Mouse (Mus musculus) layer of hippocampus, adult 11-12 months (tissue): ENCODE data around the gene Tead1.

Source experiments
- DNase-seq: peaks from one replicate; pipeline ENCODE4 v3.0.0; 2022; ENCODE audit warnings: low spot score

The Tead1 gene

DNA sequence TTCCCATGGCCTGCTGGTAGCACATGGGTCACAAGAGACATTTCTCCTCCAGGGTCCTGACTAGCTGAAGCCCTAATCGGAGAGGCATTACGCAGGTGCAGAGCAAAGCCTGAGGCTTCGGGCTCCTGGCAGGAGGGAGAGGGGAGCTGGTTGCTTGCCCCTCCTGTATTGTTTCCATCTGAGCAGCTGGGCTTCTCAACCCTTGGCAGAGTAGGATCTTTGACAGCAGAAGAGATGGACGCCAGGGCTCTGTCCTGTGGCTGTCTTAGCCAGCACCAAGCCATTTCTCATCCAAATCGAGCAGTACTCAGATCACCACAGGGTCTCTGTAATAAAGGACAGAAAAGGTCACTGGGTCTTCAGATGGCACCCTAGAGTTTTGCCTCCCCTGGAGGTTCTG lies 97.6 kb downstream of the Tead1 start:
- DNase-seq: no peak

DNA sequence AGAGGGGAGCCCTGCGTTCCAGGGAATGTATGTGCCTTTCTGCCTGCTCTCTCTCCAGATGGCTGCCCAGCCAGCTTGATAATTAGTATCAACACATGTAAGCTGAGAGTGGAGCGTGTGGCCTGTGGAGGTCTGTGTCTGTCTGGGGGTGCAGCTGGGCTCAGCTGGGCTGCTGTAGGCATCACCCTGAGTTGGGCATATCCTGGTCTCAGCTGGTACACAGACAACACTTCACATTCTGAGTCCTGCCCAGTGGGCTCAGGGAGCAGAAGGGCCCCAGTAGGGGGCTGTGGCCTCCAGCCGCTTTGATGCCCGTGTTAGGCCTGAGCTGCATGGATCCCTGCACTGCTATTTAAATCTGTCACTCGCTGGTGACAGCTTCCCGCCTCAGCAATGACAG lies 100.5 kb downstream of the Tead1 start:
- DNase-seq: no peak

DNA sequence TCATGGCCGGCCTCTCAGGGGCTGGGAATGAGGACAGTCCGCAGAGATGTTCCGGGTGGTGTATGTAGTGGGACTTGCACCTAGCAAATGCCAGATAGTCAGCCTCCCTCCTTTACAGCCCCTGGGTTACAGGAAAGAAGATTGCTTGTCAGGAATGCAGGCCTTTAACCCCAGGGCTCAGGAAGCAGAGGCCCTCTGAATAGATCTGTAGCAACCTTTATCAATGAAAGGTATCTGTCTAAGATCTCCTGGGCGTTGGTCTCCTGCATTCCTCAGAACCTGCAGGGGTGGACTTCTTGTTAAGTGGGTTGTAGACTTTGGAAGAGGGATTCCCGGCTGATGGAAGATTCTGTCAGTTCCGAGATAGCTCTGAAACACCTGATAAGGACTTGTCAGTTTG lies 101.8 kb downstream of the Tead1 start:
- DNase-seq: no peak

DNA sequence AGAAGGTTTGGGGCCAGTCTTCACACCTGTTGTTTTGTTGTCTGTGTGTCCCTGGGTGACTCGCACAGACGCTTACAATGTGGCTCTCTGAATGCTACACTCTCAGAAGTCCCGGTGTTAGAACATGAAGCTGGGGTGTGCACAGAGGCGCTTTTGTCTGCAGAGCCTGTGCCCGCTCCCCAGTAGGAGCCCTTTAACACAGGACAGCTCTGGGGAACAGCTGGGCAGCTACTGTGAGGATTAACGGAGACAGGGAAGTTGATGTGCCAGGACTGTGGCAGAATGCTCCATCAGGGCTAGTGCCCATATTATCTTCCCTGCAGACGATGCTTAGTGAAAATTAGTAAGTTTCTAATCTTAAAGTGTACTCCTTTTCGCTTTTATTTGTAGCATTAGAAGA lies 102.9 kb downstream of the Tead1 start:
- DNase-seq: no peak

DNA sequence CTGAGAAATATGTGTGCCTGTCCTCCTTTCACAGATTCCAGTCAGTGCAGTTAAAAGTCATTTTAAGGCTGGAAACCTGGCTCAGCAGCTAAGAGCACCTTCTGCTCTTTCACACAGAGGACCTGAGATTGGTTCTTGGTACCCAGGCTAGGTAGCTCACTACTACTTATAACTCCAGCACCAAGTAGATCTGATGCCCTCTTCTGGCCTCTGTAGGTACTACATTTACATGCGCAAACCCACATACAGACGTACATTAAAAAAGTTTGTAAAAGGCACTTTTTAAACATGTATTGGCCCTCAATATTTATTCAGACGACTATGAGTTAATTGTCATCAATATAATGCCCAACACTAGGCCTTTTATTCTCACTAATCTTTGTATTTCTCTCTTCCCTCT lies 105.2 kb downstream of the Tead1 start:
- no peak for DNase-seq

DNA sequence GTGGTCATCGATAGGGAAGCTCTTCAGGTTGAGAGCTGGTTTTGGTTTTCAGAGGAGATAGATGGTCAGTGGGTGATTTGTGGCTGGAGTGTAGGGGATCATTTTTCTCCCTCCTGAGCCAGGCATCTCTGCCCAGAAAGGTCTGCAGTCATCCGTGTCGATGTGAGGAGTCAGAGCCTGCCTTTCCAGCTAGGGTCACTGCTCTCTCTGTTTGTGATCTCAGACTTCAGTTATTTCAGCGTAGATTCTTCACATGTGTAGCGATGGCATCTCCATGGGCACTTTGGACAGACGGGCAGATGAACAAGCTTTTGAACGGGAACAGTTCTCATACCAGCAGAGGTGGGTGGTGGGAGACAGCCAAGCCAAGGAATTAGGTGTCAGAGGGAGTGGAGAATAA lies 106.2 kb downstream of the Tead1 start:
- DNase-seq: no peak

DNA sequence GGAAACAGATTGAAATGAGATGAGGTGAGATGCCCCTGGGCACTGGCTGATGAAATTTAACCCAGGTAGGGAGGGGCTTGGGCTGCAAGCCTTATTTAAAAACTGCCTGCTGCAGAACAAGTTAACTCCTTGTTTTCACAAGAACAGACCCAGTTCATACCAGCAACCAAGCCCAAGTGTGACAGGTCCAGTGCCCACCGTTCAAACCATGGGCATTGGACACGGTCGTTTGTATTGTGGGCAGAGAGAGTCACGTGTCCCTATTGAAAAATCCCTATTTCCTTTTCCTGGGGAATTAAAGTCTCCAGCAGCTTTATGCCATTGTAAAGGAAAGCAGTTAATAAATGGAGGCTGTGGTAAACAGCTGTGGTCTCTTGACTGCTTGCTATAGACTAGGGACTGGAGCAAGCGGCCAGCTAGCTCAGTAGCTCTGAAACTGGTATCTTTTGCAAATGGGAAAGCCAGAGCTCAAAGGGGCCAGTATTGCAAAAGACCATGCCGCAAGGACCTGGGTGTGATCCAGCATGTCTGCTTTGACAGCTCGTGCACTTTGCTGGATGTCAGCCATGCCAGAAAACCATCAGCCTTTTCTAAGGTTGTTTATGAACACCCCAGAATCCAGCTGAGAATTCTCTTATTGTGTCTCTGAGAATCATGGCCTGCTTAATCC lies 107.6 kb downstream of the Tead1 start:
- DNase-seq: no peak

DNA sequence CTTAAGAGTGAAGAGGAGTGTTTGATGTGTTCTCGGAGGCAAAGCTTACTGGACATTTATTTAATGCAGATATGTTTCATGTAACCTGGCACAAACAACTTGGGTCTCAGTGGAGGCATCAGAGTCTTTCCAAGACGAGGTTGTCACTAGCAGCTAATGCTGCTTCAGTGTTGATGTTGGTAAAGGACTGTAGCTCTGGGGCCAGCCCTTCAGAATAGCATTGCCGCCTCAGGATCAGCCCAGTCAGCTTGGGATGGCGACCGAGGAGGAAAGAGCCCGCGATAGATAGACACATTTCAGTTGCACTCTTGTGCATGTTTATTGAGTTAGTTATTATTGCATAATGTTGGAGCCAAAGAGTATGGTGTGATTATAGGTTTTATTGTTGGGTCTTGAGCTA lies 108.2 kb downstream of the Tead1 start:
- no peak for DNase-seq

DNA sequence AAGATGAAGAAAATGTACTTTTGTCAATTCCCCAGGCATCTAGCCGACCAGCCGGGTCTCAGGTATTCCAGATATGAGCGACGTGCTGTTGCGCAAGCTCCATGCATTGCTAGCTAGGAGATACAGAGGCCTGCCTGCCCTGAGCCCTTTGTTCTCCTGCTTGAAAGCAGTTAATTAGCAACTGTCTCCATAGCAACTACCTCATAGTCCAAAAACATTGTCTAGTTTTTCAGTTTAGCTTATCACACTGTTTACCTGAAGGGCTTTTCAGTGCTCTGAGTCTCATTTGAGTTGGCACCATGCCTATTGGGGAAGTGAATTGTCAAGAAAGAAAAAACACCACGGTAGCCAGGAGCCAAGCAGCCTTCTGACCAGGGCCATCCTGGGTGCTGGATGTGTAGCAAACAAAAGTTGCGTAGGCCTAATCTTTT lies 109.2 kb downstream of the Tead1 start:
- DNase-seq: no peak

DNA sequence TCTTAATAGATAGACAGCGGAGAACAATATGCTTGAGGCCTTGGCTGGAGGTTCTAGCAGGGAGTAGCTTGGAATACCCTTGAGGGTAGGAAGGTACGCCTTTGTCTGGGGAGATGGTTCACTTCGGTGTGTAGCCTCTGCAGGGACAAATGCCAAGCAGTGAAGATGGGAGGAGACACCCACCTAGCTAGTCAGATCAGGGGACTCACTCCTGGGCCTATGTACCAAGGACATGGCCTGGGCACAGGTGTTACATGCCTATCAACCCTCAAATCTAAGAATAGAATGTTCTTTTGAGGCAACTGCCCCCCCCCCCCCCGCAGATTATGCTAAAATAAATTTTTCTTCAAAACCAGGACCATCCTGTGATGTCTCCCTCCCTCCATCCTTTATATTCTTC lies 110.6 kb downstream of the Tead1 start:
- no peak for DNase-seq

DNA sequence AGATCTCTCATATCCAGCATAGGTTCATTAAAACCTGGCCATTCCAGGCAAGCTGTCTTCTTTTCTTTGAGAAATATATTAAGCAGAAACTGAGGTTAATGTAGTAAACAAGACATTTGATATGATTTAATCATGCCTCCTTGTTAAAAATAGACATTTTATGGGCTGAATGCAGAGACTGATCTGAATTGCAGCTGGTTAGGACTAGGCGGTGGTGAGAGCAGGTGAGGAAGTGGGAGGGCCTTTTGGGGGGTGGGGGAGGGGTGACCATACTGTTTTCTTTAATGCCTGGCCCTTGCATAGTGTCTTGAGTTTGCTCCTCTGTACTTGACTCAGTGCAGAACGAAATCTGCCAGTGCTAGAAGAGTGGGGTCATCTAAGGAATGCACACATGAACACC lies 111.2 kb downstream of the Tead1 start:
- DNase-seq: no peak

DNA sequence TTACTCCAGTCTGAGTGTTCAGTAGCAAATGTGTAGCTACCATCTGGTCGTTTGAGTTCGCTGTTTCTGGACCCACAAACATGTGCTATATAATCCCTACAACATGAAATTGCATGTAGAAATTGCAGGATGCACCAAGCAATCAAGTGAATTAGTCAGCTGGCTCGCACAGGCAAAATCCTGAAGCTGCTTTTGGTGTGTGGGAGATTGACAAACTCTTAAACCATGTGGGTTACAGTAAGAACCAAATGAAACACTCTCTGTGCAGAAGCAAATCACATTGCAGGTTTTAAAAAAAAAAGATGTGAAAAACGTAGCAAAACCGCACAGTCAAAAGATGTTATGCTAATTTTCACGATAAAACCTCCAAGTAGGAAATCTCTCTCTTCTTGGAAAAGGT lies 113.6 kb downstream of the Tead1 start:
- no peak for DNase-seq

DNA sequence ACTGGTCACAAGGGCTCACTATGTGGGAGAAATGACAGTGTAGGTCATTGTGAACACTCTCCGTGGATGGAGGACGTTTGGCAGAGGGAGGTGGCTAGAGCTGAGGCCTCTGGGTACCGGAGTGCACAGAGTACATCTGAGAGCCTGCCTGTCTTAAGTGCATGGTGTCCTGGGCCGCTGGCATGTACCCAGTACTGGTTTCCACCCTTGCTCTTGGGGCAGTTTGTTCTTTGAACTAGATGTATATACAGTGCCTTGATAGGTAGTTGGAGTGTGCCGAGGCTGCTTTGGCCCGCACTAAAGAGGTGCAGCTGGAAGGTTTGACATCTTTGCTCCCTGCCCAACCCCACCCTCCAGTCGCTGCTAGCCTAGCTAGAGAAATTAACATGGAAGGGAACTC lies 114.8 kb downstream of the Tead1 start:
- DNase-seq: no peak

DNA sequence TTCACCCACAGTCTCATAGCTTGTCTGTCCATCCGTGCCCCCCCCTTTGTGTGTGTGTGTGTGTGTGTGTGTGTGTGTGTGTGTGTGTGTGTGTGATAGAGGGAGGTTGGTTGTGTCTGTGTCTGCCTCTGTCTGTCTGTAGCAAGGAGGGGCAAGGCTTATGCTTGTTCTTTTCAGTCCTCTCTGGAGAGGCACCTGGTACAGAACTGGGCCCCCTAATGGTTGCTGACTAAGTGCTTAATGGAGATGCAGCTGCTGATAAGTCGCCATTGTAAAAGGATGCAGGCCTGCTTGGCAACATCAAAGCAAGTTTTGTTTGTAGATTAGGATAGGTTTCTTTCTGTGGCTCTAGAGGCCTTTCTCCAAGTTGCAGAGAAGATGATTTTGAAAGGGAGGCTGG lies 115.4 kb downstream of the Tead1 start:
- DNase-seq: no peak

DNA sequence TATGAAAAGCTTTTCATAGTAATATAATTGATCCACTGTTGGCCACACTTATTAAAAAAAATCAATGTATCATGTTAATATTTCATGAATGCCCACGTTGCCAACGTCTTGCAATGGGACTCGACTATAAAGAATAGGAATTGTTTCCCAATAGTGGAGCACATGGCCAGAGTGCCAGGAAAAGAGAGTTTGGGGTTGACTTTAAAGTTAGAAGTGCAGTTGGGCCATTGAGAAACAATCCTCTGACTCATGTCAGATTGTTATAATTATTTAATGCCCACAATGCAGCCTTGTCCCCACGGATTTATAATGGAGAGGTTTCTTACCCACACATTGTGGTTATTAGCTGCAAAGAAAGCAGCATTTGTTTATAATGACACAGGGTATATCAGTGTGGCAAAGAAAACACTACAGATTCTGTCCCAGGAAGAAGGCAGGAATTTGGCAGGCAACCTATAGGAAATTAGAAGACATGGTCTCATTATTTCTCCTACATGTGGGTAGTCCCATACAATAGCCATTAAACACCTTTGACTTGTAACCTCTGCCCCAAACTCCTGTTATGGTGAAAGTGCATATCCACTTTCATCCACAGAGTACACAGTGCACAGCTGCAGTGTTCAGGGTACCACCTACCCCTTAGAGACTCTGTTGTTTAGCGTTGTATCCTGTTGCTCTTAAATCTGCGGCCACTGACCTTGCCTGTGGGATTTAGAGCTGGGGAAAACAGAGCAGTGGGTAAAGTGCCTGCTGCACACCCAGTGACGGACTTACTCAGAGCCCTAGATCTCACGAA lies 118.6 kb downstream of the Tead1 start:
- no peak for DNase-seq

DNA sequence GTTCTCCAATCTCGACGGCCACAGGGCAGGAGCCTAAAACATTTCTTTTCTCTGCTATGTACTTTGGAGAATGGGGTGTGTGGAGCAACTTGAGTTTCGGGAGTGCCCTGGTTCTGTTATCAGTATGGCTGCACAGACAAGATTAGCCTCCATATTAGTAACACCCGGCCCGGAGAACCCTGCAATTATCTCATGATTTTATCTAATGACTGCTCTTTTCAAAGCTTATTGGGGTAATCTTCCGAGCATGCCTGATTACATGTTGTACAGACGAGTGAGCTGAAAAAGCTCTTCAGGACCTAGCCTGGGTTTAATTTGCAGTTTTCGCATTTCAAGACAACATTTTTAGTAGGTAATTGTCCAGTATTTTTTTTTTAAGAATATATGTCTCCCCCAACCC lies 122.6 kb downstream of the Tead1 start:
- no peak for DNase-seq

DNA sequence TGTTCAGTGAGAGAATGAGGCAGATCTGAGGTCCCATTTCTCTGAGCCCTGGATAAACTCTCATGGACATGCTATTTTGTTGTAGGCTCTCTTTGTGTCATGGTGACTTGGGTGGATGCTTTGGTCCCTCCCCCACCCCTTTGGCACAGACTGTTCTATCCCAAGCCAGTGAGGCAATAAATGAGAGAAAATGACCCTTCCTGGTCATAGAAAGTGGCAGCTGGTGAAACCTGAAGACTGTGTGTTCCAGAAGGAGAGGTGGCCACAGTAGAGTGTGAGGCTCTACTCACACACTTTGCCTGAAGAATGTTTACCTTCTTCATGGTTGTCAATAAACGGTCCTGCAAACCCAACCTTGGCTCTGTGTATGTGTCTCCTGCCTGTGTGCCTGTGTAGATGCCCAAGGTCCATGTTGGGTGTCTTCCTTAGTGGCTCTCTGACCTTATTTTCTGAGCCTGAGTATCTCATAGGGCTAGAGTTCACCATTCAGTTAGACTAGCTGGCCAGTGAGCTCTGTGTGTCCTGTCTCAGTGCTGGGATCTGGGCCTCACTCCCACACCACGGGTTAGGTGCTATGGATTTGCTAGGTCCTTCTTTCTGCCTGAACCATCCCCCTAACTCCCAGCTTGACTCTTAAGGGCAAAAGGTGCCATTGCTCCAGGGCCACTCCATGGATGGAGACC lies 127.7 kb downstream of the Tead1 start:
- DNase-seq: no peak

DNA sequence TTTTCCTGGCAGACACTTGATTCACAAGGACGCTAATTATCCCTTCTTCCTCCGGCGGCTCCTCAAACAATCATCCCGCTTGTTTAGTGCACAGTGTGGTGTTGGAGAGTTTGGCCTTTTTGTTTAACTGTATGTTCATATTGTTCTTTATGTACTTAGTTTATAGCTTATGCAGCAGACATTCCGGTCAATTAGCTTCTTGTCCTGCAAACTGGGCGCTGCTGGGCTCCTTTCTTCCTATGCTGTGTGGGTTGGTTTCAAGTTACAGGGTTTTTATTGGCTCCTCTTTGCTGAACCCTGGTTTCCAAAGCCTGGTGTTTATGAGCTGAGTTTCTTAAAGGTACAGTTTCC lies 128.3 kb downstream of the Tead1 start:
- no peak for DNase-seq

DNA sequence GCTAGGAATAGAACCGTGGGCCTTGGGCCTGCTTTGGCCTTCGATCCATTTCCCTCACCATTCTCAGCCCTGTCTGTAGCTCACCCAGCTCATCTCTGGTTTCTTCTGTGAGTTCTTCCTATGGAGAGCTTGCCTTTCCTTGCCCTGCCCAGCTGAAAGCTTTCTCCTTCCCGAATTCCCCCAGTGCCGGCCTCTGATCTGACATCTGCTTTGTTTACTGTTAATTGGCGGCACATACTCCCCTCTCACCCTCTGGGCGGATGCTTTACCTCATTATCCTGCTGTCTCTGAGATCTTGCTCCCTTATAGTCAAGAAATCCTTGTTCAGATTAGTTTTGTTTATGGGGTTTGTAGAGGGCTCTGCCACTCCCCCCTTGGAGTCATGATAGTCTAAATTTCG lies 131.6 kb downstream of the Tead1 start:
- no peak for DNase-seq

DNA sequence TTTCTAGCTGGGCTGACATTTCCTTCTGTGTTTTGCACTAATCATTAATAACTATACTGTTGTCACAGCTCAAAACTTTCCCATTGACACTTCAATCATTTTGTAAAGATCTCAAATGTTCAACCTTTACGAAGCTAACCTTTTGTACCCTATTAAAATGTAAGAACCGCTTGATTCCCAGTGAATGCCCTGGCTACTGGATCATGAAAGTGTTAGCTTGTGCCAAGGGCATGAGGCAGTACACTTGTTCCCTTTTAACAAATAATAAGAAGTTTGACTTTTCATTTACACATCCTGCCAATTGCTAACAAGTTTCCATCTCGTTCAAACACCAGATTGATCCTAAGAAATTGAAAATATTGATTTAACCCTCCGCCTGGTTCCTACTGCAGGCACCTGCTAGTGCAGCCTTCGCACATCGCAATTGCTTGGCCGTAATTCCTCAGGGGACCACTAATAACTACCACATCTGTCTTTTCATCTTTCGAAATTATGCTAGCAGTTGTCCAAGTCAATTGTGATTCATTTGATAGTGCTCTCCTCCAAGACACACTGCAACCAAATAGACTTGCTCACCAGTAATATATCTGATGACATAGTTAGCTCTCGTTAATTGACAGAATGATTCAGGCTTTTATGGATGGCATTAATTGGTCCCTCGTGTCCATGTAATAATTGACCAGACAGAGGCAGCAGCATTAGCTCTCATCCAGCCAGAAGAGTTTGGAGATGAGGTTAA lies 133.1 kb downstream of the Tead1 start:
- no peak for DNase-seq

DNA sequence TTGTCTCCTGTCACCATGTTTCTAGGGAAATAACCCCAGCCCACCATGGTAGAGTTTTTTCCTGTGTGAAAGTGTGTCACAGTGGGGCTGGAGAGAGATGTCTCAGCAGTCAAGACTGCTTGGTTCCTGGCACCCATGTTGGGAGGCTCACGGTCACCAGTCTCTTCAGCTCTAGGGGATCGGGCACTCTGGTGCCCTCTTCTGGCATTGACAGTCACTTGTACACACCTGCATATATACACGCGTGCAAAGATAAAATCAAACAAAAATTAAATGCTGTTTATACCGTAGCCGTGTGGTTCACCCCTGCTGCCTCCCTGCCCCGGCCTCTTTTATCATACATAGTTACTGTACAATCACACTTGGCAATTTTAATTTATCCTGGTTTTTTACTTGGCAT lies 134.0 kb downstream of the Tead1 start:
- no peak for DNase-seq

DNA sequence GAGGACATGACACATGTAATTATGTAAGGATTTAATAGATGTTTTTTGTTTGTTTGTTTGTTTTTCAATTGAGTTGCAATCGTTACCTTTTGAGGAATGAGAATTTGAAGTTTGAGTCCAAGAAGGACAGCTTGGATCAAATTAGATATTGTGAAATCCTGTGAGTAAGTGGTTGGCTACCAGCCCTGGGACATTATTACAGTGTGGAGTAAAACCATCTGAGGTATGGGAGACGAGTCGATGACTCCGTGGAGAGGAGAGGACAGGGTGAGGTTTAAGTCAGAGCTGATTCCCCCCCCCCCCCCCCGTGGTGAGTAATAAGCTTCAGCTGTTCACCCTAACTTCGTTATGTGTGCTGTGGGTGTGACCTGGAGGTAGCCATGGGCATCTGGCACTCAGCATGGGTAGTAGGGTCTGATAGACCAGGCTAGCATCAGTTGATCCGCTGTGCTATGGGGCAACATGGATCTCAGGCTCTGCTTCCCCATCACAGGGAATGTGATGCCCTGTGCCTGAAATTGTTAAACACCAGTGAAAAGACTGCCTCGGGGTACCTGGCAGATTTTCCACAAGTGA lies 134.7 kb downstream of the Tead1 start:
- DNase-seq: no peak
